ENCODE assay signal across 8 mouse cellular contexts in genomic region chrX:142467850-142468256, GRCm38 (mm10).
DNase-seq lines count a peak whose midpoint lies in the region; ATAC-seq lines count a peak whose summit lies in the region.

No protein-coding gene starts in this region.

- WGBS in forebrain, embryonic 11.5 days, result 22% methylated on average over 5 of the region's 5 CpGs
- 15% methylated on average over 5 of the region's 5 CpGs for WGBS in forebrain, embryonic 13.5 days
- WGBS in midbrain, embryonic 14.5 days, result 31% methylated on average over 5 of the region's 5 CpGs
- WGBS in midbrain, embryonic 15.5 days, result 37% methylated on average over 5 of the region's 5 CpGs
- 40% methylated on average over 5 of the region's 5 CpGs for WGBS in embryonic facial prominence, embryonic 11.5 days
- WGBS in neural tube, embryonic 11.5 days, result 20% methylated on average over 5 of the region's 5 CpGs

- no peak overlapping the region for H3K4me2 ChIP-seq in forebrain, embryonic 11.5 days (ENCODE audit: low read depth, low read length, severe bottlenecking)
- H3K4me2 ChIP-seq in forebrain, embryonic 13.5 days, result no peak overlapping the region
- H3K4me2 ChIP-seq in midbrain, embryonic 14.5 days (ENCODE audit: low read length), result no peak overlapping the region
- no peak overlapping the region for H3K4me2 ChIP-seq in midbrain, embryonic 15.5 days
- no peak overlapping the region for H3K4me2 ChIP-seq in embryonic facial prominence, embryonic 11.5 days (ENCODE audit: low read depth, low read length)
- no peak overlapping the region for H3K4me2 ChIP-seq in neural tube, embryonic 11.5 days (ENCODE audit: low read depth)

- no peaks in the 10 kb centered on the region for H3K36me3 ChIP-seq in forebrain, embryonic 11.5 days (ENCODE audit: control insufficient read depth, insufficient read depth, low read length)
- no peaks in the 10 kb centered on the region for H3K36me3 ChIP-seq in forebrain, embryonic 13.5 days (ENCODE audit: poor library complexity, severe bottlenecking)
- no peaks in the 10 kb centered on the region for H3K36me3 ChIP-seq in midbrain, embryonic 14.5 days (ENCODE audit: control insufficient read depth, insufficient read depth, low read length)
- no peaks in the 10 kb centered on the region for H3K36me3 ChIP-seq in midbrain, embryonic 15.5 days (replicated peaks)
- no peaks in the 10 kb centered on the region for H3K36me3 ChIP-seq in embryonic facial prominence, embryonic 11.5 days (replicated peaks; ENCODE audit: control insufficient read depth, insufficient read depth, low read depth, low read length)
- H3K36me3 ChIP-seq in neural tube, embryonic 11.5 days (ENCODE audit: control insufficient read depth, insufficient read depth, low read length), result no peaks in the 10 kb centered on the region

- H3K9ac ChIP-seq in forebrain, embryonic 11.5 days (ENCODE audit: low read length), result no peak overlapping the region
- no peak overlapping the region for H3K9ac ChIP-seq in forebrain, embryonic 13.5 days
- no peak overlapping the region for H3K9ac ChIP-seq in midbrain, embryonic 14.5 days (replicated peaks; ENCODE audit: low read length)
- no peak overlapping the region for H3K9ac ChIP-seq in midbrain, embryonic 15.5 days
- no peak overlapping the region for H3K9ac ChIP-seq in embryonic facial prominence, embryonic 11.5 days (replicated peaks; ENCODE audit: low read length)
- no peak overlapping the region for H3K9ac ChIP-seq in neural tube, embryonic 11.5 days (ENCODE audit: low read length)

- no peak overlapping the region for H3K4me3 ChIP-seq in forebrain, embryonic 11.5 days (ENCODE audit: low read depth, low read length)
- no peak overlapping the region for H3K4me3 ChIP-seq in forebrain, embryonic 13.5 days
- H3K4me3 ChIP-seq in midbrain, embryonic 14.5 days (replicated peaks; ENCODE audit: low read depth, low read length), result no peak overlapping the region
- H3K4me3 ChIP-seq in midbrain, embryonic 15.5 days, result no peak overlapping the region
- H3K4me3 ChIP-seq in embryonic facial prominence, embryonic 11.5 days (ENCODE audit: low read depth, low read length), result no peak overlapping the region
- no peak overlapping the region for H3K4me3 ChIP-seq in neural tube, embryonic 11.5 days (ENCODE audit: low read depth, low read length)

- H3K27me3 ChIP-seq in forebrain, embryonic 11.5 days (ENCODE audit: control insufficient read depth, insufficient read depth, low read length), result peaks cover 4% of the 10 kb centered on the region; the same call in 1 of the 2 replicates
- H3K27me3 ChIP-seq in forebrain, embryonic 13.5 days, result 0 out of 2 replicates have a peak, but pooled peaks cover 5% of the 10 kb centered on the region
- H3K27me3 ChIP-seq in midbrain, embryonic 14.5 days (ENCODE audit: control insufficient read depth, insufficient read depth, low read length), result no peaks in the 10 kb centered on the region
- H3K27me3 ChIP-seq in midbrain, embryonic 15.5 days (replicated peaks), result no peaks in the 10 kb centered on the region
- H3K27me3 ChIP-seq in embryonic facial prominence, embryonic 11.5 days (ENCODE audit: control insufficient read depth, insufficient read depth, low read length), result no peaks in the 10 kb centered on the region
- H3K27me3 ChIP-seq in neural tube, embryonic 11.5 days (ENCODE audit: control insufficient read depth, insufficient read depth, low read length), result no peaks in the 10 kb centered on the region

- intact Hi-C loops in left cerebral cortex, postnatal 10 days (cut with DNase I), result no loop called here

- peak; percentile 51 for DNase-seq in forebrain, embryonic 11.5 days (ENCODE audit: low spot score)
- DNase-seq in midbrain, embryonic 14.5 days, result peak; percentile 19
- peak; percentile 5 for DNase-seq in embryonic facial prominence, embryonic 11.5 days (ENCODE audit: low spot score)
- peak; percentile 43 for DNase-seq in neural tube, embryonic 11.5 days (ENCODE audit: low spot score)
- DNase-seq in left cerebral cortex, postnatal 10 days (ENCODE audit: extremely low spot score in 1 of 2, low spot score in 2 of 2), result no peak

- no peaks in the 10 kb centered on the region for H3K9me3 ChIP-seq in forebrain, embryonic 11.5 days (ENCODE audit: control insufficient read depth, low read length)
- no peaks in the 10 kb centered on the region for H3K9me3 ChIP-seq in forebrain, embryonic 13.5 days (replicated peaks)
- no peaks in the 10 kb centered on the region for H3K9me3 ChIP-seq in midbrain, embryonic 14.5 days (ENCODE audit: control insufficient read depth, low read length)
- H3K9me3 ChIP-seq in midbrain, embryonic 15.5 days, result no peaks in the 10 kb centered on the region
- no peaks in the 10 kb centered on the region for H3K9me3 ChIP-seq in embryonic facial prominence, embryonic 11.5 days (replicated peaks; ENCODE audit: control insufficient read depth, low read length)
- H3K9me3 ChIP-seq in neural tube, embryonic 11.5 days (ENCODE audit: control insufficient read depth, low read length), result no peaks in the 10 kb centered on the region

- no peaks in the 10 kb centered on the region for H3K4me1 ChIP-seq in forebrain, embryonic 11.5 days (replicated peaks; ENCODE audit: control insufficient read depth, insufficient read depth, low read length)
- no peaks in the 10 kb centered on the region for H3K4me1 ChIP-seq in forebrain, embryonic 13.5 days
- H3K4me1 ChIP-seq in midbrain, embryonic 14.5 days (ENCODE audit: control insufficient read depth, insufficient read depth, low read length), result no peaks in the 10 kb centered on the region
- no peaks in the 10 kb centered on the region for H3K4me1 ChIP-seq in midbrain, embryonic 15.5 days
- no peaks in the 10 kb centered on the region for H3K4me1 ChIP-seq in embryonic facial prominence, embryonic 11.5 days (ENCODE audit: control insufficient read depth, insufficient read depth, low read length)
- no peaks in the 10 kb centered on the region for H3K4me1 ChIP-seq in neural tube, embryonic 11.5 days (ENCODE audit: control insufficient read depth, insufficient read depth, low read length)

- no peak overlapping the region for H3K27ac ChIP-seq in forebrain, embryonic 11.5 days (ENCODE audit: low read depth, low read length)
- H3K27ac ChIP-seq in forebrain, embryonic 13.5 days, result no peak overlapping the region
- H3K27ac ChIP-seq in midbrain, embryonic 14.5 days (replicated peaks; ENCODE audit: low read depth, low read length), result no peak overlapping the region
- no peak overlapping the region for H3K27ac ChIP-seq in midbrain, embryonic 15.5 days
- H3K27ac ChIP-seq in embryonic facial prominence, embryonic 11.5 days (replicated peaks; ENCODE audit: low read depth, low read length), result no peak overlapping the region
- no peak overlapping the region for H3K27ac ChIP-seq in neural tube, embryonic 11.5 days (ENCODE audit: low read depth, low read length)

- peak; percentile 71; the same call in 1 of the 2 replicates for ATAC-seq in forebrain, embryonic 11.5 days (replicated peaks; ENCODE audit: low FRiP score)
- no peak; the same call in 1 of the 2 replicates for ATAC-seq in forebrain, embryonic 13.5 days
- ATAC-seq in midbrain, embryonic 14.5 days (ENCODE audit: low FRiP score, low TSS enrichment), result no peak
- no peak for ATAC-seq in midbrain, embryonic 15.5 days (replicated peaks)
- ATAC-seq in embryonic facial prominence, embryonic 11.5 days (replicated peaks; ENCODE audit: insufficient number of reproducible peaks, low FRiP score, low TSS enrichment, low read depth), result no peak
- ATAC-seq in neural tube, embryonic 11.5 days (ENCODE audit: insufficient read depth, low FRiP score, low TSS enrichment), result peak; percentile 69
- no peak for ATAC-seq in erythroid progenitor cell, adult 5-6 weeks (replicated peaks; ENCODE audit: low FRiP score, poor library complexity, severe bottlenecking)

Comparison
In these comparisons a context has a peak if more than half of its experiments do, and no peak if none do; other contexts are left out.
1. ATAC-seq: peak in forebrain, embryonic 11.5 days (single experiment) and neural tube, embryonic 11.5 days (single experiment); none in forebrain, embryonic 13.5 days (single experiment), midbrain, embryonic 14.5 days (single experiment), midbrain, embryonic 15.5 days (single experiment), embryonic facial prominence, embryonic 11.5 days (single experiment) and erythroid progenitor cell, adult 5-6 weeks (single experiment).
2. DNase-seq: peak in forebrain, embryonic 11.5 days (single experiment), midbrain, embryonic 14.5 days (single experiment), embryonic facial prominence, embryonic 11.5 days (single experiment) and neural tube, embryonic 11.5 days (single experiment); none in left cerebral cortex, postnatal 10 days (0 of 2).